Mouse (Mus musculus): ENCODE results near the gene Slc16a14.
"Not testable (repeated sequence)": the region's sequence is repeated elsewhere in the genome, so short reads cannot be mapped to it uniquely, and the experiment has no call there.

Gene Slc16a14

DNA sequence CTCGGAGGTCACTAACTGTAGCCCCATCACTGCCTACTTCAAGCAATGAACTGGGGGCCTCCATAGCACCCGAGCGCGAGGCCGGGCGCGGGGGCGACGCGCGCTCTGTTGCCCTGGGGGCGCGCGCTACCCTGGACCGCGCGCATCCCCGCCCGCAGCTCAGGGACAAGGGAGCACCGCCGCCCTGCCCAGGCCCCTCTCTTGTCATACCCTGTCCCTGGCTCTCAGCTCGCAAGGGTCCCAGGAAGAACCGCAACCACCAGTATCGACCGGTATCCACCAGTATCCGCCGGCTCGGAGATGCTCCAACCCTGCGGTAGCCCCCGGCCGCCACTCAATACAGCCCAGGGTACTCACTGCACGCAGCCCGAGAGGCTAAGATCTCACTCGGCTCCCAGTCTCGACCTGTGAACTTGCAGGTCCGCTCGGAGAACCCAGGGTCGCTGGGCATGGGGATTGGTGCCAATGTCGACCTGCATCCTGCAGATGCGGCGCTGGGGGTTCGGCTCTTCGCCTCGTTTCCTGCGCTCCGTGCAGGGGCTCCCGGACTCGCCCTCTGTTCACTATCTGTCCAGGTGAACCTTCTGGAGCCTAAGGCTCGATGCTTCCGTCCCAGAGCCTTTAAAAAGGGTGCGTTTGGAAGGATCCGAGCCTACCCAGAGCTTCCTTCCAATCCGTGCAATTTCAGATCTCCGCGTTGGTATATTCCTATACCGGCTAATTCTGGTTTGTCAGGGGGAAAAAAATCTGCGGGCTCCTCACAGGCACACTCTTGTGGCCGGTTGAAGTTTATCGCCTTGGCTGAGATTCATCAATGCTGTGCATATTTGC is at the start of gene Slc16a14:
Gene Slc16a14, minus strand, starts transcription at position 632 of the 831 bp plus-strand sequence.
- no peak for DNase-seq (ENCODE audit: extremely low read depth, low read depth)

DNA sequence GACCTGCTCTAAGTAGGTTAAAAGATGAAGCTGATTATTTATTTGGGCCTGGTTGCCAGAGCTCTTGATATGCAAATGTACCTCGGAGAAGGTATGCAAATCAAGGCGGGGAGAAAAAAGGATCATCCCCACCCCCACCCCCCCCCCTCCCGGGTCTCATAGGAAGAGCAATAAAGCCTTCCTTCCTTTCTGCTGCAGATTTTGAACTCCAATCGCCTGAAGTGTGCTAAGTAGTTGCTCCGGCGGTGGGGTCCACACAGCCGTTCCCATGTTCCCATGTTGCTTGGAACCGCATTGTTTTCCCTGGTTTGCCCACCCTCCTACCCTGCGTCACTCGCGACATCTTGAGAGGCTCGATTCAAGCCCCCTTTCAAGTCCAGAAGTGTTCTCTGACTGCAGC is 26.8 kb upstream of the Slc16a14 start:
- not testable (repeated sequence) for DNase-seq (ENCODE audit: extremely low read depth, low read depth)

DNA sequence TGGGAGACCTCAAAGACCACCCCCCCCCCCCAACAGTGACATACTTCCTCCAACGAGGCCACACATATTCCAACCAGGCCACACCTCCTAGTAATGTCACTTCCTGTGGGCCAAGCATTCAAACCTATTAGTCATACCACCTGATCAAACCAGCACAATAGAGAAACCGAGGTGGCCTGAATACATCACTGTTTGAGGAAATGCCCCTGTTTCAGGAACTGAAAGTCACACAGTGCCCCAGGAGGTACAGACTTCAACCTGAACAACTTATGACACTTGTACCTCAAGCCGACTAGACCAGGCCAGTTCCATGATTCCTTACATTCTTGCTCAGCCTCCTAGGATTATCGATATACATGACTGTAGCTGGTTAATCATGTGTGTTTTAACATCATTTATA is 22.8 kb upstream of the Slc16a14 start:
- not testable (repeated sequence) for DNase-seq (ENCODE audit: extremely low read depth, low read depth)

DNA sequence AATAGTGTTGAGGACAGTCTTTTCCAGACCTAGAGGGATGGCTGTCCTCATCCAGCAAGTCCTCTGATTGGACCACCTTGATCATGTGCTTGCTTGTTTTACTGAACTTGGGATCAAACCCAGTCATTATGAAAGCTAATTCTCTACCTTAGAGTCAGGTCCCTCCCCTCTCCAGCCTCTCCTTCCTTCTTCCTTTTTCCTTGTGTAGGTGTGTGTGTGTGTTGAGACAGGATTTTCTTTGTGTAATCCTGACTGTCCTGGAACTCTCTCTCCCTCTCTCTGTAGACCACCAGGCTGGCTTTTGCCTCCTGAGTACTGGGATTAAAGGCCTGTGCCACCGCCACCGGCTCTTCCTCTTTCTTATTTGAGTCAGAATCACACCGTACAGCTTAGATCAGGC is 21.8 kb upstream of the Slc16a14 start:
- DNase-seq (ENCODE audit: extremely low read depth, low read depth): not testable (repeated sequence)

DNA sequence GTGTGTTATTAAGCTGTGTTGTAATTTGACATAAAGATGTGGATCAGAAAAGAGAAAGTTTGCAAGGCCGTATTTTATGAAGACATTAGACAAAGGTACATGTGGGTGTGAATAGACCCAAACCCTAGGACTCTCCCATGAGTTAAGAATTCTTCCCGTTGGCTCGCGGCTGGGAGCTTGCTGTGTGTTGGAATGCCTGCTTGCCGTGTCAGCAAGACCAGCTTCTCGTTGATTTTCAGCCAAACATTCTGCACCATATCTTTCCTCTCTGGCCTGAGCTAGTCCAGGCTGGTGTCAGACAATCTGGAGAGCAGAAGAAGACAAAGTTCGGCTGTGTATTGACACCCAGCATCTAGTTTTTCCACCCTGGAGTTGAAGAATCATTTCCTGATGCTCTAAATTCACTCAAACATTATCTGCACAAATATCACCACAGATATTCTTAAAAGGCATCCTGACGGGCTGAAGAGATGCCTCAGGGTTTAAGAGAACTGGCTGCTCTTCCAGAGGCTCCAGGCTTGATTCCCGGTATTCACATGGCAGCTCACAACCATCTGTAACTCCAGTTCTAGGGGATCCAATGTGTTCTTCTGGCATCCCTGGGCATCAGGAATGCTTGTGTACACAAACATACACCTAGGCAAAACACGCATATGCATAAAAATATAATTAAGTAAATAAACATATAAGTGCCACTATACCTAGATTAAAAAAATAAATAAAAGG is 17.7 kb upstream of the Slc16a14 start:
- no peak for DNase-seq (ENCODE audit: extremely low read depth, low read depth)

DNA sequence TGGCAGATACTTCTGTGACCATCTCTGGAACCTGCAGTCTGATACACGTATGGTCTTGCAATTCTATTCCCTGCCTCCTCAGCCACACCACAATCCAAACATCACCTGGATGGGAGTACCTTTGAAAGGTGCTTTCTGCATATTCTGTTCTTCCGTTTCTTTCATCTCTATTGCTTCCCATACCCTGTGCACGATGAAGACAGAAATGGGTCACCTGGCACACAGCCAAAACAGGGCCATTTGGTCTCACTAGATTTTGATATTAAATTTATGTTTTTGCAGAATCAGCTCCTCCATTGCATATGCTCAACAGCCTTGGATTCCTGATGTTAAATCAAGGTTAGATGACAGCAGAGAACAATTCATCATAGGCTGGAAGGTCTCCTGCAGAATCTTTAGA is 16.6 kb upstream of the Slc16a14 start:
- no peak for DNase-seq (ENCODE audit: extremely low read depth, low read depth)

DNA sequence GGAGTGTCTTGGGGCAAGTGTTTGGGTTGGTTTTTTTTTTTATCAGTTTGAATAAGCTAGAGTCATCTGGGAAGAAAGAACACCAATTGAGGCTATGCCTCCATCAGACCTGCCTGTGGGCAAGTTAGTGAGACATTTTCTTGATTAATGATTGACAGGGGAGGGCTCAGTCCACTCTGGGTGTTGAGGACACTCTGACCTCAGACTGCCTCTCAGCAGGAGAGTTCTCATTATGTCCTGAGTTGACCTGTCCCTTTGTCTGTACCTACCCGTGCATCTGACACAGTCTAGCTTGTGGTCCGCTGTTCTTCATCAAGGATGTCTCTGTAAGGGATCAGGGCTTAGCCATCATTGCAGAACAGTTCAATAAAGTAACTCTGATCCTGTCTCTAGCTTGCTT is 12.5 kb upstream of the Slc16a14 start:
- no peak for DNase-seq (ENCODE audit: extremely low read depth, low read depth)

DNA sequence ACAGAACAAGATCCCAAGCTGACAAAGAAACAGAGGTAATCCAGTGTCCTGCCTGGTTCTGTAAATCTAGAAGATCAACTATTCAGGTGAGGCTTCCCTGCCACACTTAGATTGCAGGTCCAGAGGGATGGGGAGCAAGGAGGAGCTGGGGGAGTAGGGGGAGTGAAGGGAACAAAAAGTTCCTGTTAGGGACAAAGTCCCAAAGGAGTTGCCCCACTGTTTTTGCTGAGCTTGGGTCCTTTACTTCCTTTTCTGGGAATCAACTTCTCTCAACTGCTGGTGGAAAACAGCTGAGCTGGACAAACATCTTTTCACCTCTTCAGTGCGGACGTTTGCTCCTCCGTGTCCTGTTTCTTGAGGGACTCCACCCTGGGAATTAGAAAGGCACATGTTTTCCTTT is 11.0 kb upstream of the Slc16a14 start:
- DNase-seq (ENCODE audit: extremely low read depth, low read depth): no peak

DNA sequence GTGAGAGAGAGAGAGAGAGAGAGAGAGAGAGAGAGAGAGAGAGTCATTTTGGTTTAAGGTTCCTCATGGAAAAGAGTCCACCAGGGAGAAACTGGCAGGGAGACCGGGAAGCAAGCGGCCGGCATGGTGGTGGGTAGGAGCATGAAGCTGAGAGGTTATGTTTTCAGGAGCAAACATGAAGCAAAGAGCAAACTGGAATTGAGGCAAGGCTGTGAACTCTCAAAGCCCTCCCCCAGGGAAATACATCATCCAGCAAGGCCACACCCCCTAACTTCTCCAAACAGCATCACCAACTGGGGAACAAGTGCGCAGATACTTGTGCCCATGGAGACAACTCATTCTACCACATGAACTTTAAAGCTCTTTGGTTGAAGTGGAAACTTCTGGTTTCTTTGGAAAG is 8.6 kb upstream of the Slc16a14 start:
- DNase-seq (ENCODE audit: extremely low read depth, low read depth): no peak

DNA sequence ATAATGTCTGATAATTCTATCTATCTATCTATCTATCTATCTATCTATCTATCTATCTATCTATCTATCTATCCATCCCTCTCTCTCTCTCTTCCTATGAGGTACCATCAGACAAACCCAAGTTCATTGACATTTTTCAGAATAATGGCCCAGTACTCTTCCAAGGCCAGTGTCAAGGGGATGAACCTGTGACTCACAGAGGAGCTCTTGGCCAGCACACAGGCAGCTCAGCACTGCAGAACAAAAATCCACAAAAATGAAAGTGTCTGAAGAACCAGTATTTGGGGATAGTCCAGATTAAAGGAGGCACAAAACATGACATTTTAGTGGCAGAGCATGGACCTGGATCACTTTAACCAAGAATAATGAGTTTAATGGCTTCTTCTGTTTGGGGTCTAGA is 7.7 kb upstream of the Slc16a14 start:
- no peak for DNase-seq (ENCODE audit: extremely low read depth, low read depth)

DNA sequence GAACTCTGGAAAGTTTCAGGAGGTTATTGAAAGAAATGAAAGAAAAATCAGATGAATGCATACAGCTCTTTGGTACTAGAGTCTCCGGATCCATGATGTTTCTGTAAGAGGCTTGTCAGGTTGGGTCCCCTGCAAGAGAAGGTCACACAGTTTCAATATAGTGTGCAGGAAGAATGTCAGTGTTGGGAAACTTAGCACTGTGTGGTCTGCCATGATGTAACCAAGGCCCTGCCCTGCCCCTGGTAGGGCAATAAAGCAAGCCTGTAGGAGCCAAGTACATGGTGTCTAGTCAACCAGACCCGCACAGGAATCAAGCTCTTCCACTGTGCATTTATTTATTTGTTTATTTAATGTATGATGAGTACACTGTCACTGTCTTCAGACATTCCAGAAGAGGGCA is 5.4 kb upstream of the Slc16a14 start:
- DNase-seq (ENCODE audit: extremely low read depth, low read depth): no peak

DNA sequence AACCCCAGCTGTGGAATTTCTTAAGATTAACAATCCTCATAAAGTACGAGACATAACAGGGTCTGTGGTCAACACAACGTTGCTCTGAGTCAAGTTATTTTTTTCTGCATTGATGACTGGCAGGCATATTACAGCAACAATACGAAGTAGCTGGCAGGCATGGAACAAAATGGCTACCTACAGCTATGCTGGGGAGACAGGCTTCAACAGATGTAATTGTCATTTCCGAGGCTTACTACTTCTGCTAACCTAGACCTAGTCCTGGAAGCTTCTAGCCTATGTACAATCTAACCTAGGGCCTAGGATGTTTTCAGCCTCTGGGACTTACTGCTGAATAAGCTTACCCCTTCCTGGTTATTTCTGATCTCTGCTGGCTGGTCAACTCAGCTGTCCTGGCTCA is 4.5 kb upstream of the Slc16a14 start:
- DNase-seq (ENCODE audit: extremely low read depth, low read depth): no peak

DNA sequence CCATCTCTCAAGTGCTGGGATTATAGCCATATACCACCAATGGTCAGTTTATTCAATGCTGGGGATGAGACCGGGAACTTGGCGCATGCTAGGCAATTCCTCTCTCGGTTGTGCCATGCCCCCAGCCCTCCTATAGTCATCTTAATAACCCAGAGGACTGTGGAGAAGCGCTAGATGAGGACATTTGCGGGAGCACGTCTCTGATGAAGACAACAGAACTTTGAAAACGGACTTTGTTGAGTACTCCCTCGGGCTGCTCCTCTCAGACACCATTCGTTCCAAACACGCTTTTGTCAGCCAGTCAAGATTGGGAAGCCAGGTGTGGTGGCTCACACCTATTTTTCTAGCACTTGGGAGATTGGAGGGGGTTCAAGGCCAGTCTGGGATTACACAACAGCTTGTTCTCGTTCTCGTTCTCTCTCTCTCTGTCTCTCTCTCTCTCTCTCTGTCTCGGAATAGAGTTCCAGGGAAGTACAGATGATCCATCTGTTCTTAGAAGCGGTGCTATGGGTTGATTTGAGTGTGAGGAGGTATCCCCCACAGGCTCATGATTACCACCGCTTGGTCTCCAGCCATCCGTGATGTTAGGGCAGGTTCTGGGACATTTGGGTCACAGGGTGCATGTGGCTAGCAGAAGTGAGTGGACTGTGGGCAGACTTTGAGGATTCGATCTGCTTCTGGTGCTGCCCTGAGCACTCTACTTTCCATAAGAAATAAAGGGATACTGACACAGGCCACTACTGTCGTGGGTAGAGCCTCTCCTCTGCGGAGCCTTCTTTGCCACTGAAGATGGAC is 2.0 kb upstream of the Slc16a14 start:
- DNase-seq (ENCODE audit: extremely low read depth, low read depth): no peak

DNA sequence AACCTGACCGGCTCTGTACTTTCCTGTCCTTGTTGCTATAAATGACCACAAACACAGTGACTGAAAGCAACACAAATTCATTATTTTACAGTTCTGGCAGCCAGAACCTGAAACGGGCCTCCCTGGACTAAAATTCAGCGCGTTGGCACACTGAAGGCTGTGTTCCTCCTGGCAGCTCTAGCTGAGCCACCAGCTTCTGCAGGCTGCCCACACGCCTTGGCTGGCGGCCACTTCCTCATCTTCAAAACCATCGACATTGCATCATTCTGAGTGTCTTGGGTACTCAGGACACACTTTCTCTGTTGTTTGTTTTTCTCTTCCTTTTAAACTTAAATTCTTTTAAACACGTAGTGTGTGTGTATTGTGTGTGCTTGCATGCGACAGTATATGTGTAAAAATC is 734 bp upstream of the Slc16a14 start:
- DNase-seq (ENCODE audit: extremely low read depth, low read depth): no peak

DNA sequence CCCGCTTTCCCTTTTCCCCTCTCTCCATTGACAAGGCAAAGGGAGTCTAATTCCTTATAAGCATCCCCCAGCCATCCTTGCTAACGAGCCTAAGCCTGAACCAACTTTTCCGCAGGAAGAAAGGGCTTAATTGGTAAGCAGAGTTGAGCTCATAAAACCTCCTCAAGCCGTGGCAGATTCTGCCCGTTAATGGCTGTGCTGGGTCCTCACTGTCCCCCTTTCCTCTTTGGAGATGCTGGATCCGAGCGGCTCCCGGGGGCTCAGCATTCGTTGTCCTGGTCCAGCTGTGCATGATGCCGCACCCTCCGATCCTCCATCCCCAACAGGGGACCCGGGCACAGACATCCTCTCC is 807 bp downstream of the Slc16a14 start:
- DNase-seq (ENCODE audit: extremely low read depth, low read depth): no peak

DNA sequence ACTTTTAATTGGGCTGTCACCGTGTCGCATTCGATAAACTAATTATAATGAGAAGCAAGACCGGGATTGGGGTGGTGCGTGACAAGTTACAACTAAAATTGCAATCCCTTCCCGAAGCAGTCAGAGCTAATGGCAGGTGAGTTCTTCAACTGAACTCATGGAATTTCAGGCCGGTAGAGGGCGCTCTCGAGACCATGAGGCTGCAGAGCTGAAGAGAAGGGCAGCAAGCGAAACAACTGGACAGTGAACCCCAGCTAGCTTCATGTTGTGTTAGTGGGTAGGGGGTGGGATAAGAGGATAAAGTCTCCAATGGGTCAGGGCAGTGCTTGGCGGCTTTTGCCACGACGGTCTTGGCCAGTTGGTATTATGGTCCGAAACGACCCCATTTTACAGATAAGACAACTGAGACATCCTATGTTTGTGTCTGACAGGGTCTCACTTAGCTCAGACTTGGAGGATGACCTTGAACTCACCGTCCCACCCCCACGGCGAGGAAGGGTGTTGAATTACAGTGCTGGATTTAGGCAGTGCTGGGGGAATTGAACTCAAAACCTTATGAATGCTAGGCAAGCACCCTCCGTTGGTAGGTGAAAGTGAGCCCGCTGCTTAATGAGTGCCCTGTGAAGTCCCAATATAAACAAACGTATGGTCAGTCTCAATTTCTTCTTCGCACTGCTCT is 1.3 kb downstream of the Slc16a14 start:
- no peak for DNase-seq (ENCODE audit: extremely low read depth, low read depth)

DNA sequence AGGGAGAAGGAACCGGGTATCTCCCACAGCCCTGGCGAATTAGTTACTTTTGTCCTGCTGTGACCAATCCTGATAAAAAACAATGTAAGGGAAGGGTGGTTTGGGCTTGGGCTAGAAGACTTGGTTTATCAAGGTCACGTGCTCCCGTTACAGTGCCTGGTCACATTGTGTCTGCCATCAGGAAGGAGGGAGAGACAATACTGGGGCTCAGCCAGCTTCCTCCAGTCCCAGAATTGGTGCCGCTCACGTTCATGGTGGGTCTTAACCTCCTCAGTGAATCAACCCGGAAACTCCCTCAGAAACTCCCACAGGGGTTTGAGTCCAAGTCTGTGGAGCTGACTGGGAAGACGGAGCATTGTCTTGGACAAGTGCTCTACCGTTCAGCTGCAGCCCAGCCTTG is 9.3 kb downstream of the Slc16a14 start:
- DNase-seq (ENCODE audit: extremely low read depth, low read depth): no peak

DNA sequence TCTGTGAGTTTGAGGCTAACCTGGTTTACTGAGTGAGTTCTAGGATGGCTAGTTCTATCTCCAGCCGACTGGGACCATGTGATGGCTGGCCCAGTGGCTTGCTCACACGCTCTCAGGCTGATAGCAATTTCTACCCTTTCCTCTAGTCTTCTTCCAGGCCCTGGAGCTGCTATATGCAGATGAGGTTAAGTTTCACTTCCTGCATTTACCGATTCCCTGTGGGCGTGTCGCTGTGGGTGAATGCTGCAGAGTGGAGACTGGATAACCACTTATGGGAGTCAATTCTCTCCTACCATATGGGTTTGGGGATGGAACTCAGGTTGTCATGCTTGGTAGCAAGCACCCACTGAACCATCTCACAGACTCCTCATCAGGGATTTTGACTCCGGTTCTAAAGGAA is 10.8 kb downstream of the Slc16a14 start:
- no peak for DNase-seq (ENCODE audit: extremely low read depth, low read depth)

DNA sequence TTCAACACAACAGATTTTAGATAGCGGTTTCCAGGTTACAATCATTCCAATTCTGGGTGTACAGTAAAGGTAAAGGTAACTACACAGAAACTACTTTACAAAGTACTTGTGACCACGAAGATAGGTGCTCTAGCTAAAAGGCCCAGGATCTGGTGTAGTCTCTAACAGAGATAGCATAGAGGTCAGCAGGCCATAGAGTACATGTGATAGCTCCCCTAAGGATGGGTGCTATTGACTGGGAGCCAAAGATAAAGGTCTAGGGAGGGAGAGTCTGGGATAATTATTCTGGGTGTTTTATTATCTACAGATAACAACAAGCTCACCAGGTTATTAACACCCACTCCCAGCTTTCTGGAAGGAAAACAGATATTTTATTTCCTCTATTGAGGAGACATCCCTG is 11.5 kb downstream of the Slc16a14 start:
- no peak for DNase-seq (ENCODE audit: extremely low read depth, low read depth)

DNA sequence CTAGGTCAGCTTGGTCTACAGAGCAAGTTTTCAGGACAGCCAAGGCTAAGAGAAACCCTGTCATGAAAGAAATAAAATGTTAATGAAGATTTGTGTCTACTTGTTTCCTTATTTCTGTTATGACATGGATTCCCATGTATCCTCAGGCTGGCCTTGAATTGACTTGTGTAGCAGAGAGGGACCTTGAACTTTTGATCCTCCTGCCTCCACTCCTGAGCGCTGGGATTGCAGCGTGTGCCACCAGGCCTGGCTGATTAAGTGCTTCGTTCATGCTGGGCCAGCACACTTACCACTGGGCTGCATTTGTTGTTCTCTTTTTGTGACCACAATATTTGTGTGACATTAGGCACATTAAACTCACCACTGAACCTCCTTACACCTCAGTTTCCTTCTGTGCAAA is 16.1 kb downstream of the Slc16a14 start:
- DNase-seq (ENCODE audit: extremely low read depth, low read depth): no peak

DNA sequence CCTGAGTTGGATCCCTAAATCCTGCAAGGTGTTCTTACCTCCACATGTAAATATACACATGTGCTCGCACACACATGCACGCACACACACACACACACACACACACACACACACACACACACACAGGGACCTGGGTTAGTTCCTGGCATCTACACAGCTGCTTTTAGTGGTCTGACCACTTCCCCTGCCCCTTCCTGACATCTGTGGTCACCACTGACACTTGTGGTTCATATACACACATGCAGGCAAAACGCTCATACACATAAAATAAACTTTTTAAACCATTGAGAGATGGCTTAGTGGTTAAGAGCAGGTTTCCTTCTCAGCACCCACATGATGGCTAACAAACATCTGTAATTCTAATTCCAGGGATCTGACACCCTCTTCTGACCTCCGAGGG is 19.9 kb downstream of the Slc16a14 start:
- no peak for DNase-seq (ENCODE audit: extremely low read depth, low read depth)

DNA sequence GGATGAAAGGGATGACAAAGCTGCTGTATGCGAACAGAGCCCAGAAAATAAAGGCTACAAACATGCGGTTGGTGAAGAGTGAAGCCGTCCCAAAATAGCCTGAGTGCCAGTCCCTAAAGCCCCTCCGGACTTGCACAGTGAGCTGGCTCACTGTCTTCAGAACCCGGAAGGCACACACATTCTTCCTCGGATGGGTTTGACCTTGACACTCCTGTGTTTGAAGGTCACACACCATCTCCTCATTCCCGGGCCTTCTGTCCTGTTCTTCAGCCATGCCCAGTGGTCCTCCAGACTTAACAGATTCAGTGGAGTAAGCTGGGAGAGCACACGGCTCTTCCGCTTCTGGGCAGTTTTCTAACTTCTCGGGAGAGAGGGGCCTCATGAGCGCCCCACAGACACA is 22.4 kb downstream of the Slc16a14 start:
- DNase-seq (ENCODE audit: extremely low read depth, low read depth): no peak
